Mouse (Mus musculus) splenic B cell, adult 2 months (primary cell): ENCODE measurements around the gene Vmn1r67.

Source experiments
- DNase-seq: peaks from one replicate; pipeline ENCODE4 v3.0.0-alpha.2; 2011; ENCODE audit warnings: low read depth, low spot score
- H3K27me3 ChIP-seq: 2 replicates; pipeline ENCODE4 v1.6.1; 2012; ENCODE audit warnings: mild to moderate bottlenecking, low read length, moderate library complexity, mixed read lengths; ENCODE audit not compliant: control insufficient read depth, poor library complexity, insufficient read depth, severe bottlenecking
- H3K36me3 ChIP-seq: 2 replicates; pipeline ENCODE4 v1.6.1; 2012; ENCODE audit warnings: mild to moderate bottlenecking, low read length, moderate library complexity, mixed read lengths; ENCODE audit not compliant: control insufficient read depth, poor library complexity, insufficient read depth, severe bottlenecking

The Vmn1r67 gene

GRCm38 (mm10) chr7:10443031-10443430, at the start of gene Vmn1r67:
TSS of gene Vmn1r67 (plus strand) at chr7:10443331.
- Histone ChIP-seq H3K27me3 (no peaks in the 10 kb centered on the region), H3K36me3 (no peaks in the 10 kb centered on the region)
- DNase-seq, result no peak

GRCm38 (mm10) chr7:10458166-10458565, 15.0 kb downstream of the Vmn1r67 start:
- no peaks in the 10 kb centered on the region for H3K27me3 ChIP-seq
- no peak for DNase-seq
- H3K36me3 ChIP-seq, result no peaks in the 10 kb centered on the region

- Histone ChIP-seq H3K27me3 (no peaks in the 10 kb centered on the region), H3K36me3 (no peaks in the 10 kb centered on the region)
Measured at GRCm38 (mm10) chr7:10479813-10480212, 36.7 kb downstream of the Vmn1r67 start.

GRCm38 (mm10) chr7:10480588-10481233, 37.6 kb downstream of the Vmn1r67 start:
- no peak for DNase-seq
- Histone ChIP-seq H3K36me3 (no peaks in the 10 kb centered on the region), H3K27me3 (no peaks in the 10 kb centered on the region)

More at GRCm38 (mm10) chr7:10479813-10480212, 36.7 kb downstream of the Vmn1r67 start:
- DNase-seq, result no peak

GRCm38 (mm10) chr7:10494786-10495521, 51.8 kb downstream of the Vmn1r67 start, which contains the start of gene Zik1:
TSS of gene Zik1 (minus strand) at chr7:10495394.
- DNase-seq, result peak; percentile 54
- no peaks in the 10 kb centered on the region for H3K36me3 ChIP-seq
- no peaks in the 10 kb centered on the region for H3K27me3 ChIP-seq

GRCm38 (mm10) chr7:10495578-10495977, 52.4 kb downstream of the Vmn1r67 start:
- Histone ChIP-seq H3K27me3 (no peaks in the 10 kb centered on the region), H3K36me3 (no peaks in the 10 kb centered on the region)
- no peak for DNase-seq
